Mouse (Mus musculus) spleen, postnatal 4 days (tissue): ENCODE results near the gene Uimc1.

ENCODE experiments used
- DNase-seq, 2 experiments: peaks; one replicate each; pipeline ENCODE4 v3.0.0; 2022; ENCODE audit warnings: low spot score in 2 of 2

The Uimc1 gene

DNA sequence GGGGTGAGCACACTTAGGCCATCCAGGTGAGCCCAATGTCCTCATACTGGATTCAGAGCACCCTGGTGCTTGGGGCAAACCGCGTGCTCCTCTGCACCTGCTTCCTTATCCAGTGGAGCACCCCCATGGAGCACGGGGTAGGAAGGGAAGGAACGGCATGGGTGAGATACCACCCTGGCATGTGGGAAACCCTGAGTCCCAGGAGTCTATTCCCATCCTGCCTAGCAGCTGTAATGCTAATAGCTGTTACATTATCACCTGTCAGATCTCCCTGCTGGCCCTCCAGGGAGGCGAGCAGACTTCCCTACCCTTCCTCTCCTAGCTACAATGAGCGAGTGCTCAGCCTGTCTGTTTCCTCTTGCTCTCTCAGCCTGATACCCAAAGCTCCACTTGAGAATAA lies 104.9 kb downstream of the Uimc1 start:
- no peak for DNase-seq

DNA sequence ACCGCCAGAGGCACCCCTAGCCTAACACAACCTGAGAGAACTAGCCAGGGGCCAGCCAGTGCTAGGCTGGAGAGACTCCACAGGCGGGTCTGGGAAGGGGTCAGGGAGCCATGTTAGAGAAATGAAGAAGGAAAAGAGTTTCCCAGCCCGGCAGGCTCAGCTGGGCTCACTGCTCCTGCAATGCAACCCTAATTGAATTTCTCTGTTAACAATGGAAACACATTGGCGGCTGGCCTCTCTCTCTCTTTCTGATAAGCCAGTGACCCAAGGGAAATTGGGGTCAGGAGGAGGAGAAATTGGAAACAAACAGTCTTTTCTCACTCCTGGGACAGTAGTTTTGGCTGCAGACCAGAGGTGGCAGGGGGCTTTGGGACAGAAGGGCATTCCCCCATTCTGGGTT lies 105.5 kb downstream of the Uimc1 start:
- DNase-seq = no peak

DNA sequence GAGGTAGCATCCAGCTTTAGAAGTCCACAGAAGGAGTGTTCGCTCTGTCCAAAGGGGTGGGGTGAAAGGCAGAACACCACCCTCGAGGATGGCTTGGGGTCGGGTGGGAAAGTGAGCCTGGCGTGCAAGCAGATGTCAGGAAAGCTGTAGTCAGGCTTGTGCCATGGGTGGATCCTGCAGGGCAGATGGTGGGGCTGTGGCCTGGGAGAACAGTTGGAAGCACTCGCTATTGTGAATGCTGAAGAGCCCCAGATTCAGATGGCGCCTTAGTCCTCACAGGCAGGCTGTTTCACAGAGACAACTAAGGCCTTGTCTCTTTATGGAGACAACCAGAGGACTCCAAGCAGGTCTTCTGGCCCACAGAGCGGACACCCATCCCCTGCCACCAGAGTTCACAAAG lies 107.9 kb downstream of the Uimc1 start:
- DNase-seq = no peak

DNA sequence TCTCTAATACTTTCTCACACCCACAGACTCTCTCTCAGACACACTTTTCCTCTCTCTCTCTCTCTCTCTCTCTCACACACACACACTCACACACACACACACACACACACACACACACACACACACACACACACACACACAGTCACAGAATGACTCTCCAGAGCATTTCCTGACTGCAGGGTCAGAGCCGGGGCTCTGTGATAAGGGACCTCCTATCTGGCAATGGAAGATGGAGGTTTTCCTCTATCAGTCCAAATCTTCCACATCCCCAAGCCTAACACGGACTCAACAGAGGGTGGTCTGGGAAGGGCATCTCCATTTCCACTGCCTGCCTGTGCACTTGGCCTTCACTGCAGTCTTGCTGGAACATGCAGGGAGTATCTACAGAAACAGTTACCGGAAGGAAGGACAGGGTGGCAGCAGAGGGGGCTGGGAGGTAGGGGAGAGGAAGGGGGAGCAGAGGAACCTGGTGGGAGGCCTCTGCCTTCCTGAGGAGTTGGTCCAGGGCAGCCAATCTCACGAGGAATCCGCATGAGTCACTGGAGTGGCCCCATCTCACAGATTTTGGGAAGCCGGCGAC lies 111.8 kb downstream of the Uimc1 start:
- no peak for DNase-seq

DNA sequence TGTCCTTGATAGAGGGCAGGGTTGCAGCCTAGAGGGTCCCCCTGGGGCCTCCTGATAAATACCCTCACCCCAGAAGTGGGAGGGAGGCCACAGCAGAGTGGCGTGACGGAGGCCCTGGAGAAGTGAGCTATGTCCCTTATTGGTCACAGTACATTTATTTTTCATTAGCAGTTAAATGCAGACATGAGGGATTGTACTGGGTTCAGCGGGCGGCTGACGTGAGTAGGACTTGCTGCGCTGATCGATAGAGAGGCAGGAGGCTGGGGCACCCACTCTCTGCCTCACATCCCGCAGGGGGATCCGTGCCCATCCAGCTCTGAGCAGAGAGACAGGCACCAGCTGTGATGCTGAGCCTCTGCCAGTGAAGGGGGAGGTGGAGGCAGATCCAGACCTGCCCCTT lies 112.7 kb downstream of the Uimc1 start:
- no peak for DNase-seq

DNA sequence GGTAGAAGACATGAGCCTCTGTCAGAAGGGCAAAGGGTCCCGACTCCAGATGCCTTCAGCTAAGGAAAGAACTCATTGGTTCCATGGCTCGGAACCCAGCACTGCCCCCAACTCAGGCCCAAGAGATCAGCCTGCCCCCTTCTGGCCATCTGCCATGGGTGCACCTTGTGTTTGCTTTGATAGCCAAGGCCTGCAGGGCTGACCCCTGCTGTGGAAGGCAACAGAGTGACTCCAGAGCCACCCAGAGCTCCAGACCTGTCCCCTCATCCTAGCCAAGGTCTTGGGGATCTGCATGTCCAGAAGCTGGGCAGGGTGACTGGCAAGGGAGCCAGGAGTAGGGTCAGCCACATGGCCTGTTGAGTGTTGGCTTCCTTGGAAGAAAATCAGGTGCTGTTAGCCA lies 116.5 kb downstream of the Uimc1 start:
- DNase-seq = no peak

DNA sequence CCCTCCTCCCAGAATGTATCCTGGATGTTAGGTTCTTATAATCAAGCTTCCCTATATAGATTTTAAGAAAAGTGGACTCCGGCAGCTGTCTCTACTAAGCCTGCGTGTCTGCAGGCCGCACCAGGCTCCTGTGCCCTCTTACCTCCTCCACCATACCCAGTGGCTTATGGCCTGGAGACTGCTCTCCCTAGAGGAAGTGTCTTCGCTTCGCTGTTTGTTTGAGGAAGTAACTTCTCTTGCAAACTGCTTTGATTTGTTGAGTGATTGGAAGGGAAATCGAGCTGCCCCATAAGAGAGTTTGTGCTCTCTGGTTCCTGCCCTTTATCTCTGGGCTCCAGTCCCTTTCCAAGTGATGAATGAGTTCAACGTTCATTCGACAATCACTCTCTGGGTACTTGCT lies 117.1 kb downstream of the Uimc1 start:
- DNase-seq = no peak

DNA sequence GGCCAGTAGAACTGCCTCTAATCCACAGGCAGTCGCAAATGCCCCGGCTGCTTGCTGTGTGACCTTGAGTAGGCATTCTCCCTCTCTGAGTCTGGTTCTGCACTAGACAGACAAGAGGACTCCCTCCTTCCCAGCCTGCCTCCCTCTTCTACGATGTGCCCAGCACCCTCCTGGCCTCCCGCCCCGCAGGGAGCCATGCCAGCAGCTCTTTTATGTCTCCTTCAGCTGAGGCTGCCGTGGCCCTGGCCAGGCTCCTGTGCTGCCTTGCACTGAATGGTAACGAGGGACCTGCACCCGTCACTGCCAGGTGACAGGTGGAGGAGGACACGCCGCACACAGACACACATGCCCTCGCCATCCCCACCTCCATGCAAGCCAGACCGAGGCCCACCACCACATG lies 119.1 kb downstream of the Uimc1 start:
- no peak for DNase-seq

DNA sequence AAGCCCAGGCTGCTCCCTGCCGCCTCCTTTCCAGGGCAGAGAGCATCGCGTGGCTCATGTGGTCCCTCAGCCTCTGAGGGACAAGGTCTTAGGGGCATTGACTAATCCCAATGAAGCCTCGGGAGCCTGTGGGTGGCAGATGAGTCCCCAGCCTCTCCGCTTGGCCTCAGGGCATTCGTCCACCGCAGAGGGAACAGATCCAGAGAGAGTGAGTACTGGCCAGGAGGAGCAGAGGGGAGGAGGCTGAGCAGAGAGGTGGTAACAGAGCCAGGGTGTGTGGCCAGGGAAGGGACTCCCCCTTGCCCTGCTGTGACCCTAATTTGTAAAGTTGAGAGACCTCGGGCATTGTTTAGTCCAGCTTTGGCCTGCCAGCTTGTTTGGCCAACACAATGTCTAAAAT lies 121.3 kb downstream of the Uimc1 start:
- DNase-seq = no peak
